Mouse (Mus musculus): Measurements from ENCODE around the gene Esp1.
"Not testable (repeated sequence)": the region's sequence is repeated elsewhere in the genome, so short reads cannot be mapped to it uniquely, and the experiment has no call there.

Gene Esp1

GRCm38 (mm10) chr17:40726820-40727219 lies at the start of gene Esp1:
Esp1 (plus strand) TSS chr17:40727120.
- no peak for DNase-seq

GRCm38 (mm10) chr17:40716273-40716672 lies 10.6 kb upstream of the Esp1 start:
- no peak for DNase-seq

GRCm38 (mm10) chr17:40717055-40717454 lies 9.9 kb upstream of the Esp1 start:
- DNase-seq: not testable (repeated sequence)

GRCm38 (mm10) chr17:40731296-40731695 lies 4.4 kb downstream of the Esp1 start:
- DNase-seq: no peak

GRCm38 (mm10) chr17:40731724-40732123 lies 4.8 kb downstream of the Esp1 start:
- DNase-seq: no peak

GRCm38 (mm10) chr17:40763662-40764061 lies 36.7 kb downstream of the Esp1 start:
- DNase-seq: no peak

- DNase-seq: no peak
These were observed 40.2 kb downstream of the Esp1 start for GRCm38 (mm10) chr17:40767120-40767519.
